Mouse (Mus musculus): ENCODE results near the gene Rb1. TPM values are rescaled to one million over a fixed set of nuclear protein-coding genes. Genes with fewer than 3 reads are reported as not detected.

The Rb1 gene
- polyA plus RNA-seq, 1 experiment from 2014 or later: 51.6 TPM

DNA sequence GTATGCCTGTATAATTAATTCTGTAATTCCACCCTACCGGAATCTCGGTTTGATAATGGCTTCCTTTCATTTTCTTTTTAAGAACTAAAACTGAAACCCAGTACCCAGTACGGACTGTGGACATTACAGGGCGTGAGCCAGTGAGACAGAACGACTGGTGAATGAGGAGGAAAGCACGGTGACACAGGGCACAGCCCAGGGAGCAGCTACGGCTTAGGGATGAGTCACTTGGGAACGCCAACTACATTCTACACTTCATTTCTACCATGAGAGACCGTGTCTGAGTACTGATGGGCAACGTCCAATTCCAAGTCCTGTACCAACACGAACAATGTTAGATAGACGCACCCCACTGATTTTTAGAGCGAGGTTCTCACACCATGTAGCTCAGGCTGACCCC is 43.3 kb upstream of the Rb1 start:
- DNase-seq (ENCODE audit: low spot score): no peak
- Histone ChIP-seq H3K27me3 (ENCODE audit: control insufficient read depth, insufficient read depth, low read length) (no peaks in the 10 kb centered on the region), H3K9me3 (ENCODE audit: control insufficient read depth, low read length) (no peaks in the 10 kb centered on the region), H3K9ac (ENCODE audit: low read length) (no peak overlapping the region), H3K4me2 (ENCODE audit: low read depth) (no peak overlapping the region), H3K4me1 (ENCODE audit: control insufficient read depth, insufficient read depth, low read length) (no peaks in the 10 kb centered on the region), H3K27ac (ENCODE audit: low read depth, low read length) (no peak overlapping the region), H3K36me3 (ENCODE audit: control insufficient read depth, insufficient read depth, low read length) (peaks cover 9% of the 10 kb centered on the region), H3K4me3 (ENCODE audit: low read depth, low read length) (no peak overlapping the region)
- no peak for ATAC-seq (ENCODE audit: insufficient read depth, low FRiP score, low TSS enrichment)
- WGBS: 90% methylated on average over 13 of the region's 13 CpGs

GRCm38 (mm10) chr14:73368221-73368620 is 42.6 kb upstream of the Rb1 start:
- 98% methylated on average over 13 of the region's 13 CpGs for WGBS
- H3K4me1 ChIP-seq (ENCODE audit: control insufficient read depth, insufficient read depth, low read length): no peaks in the 10 kb centered on the region
- no peak for DNase-seq (ENCODE audit: low spot score)
- no peaks in the 10 kb centered on the region for H3K9me3 ChIP-seq (ENCODE audit: control insufficient read depth, low read length)
- no peak overlapping the region for H3K4me2 ChIP-seq (ENCODE audit: low read depth)
- ATAC-seq (ENCODE audit: insufficient read depth, low FRiP score, low TSS enrichment): no peak
- H3K27me3 ChIP-seq (ENCODE audit: control insufficient read depth, insufficient read depth, low read length): no peaks in the 10 kb centered on the region
- peaks cover 14% of the 10 kb centered on the region for H3K36me3 ChIP-seq (ENCODE audit: control insufficient read depth, insufficient read depth, low read length)
- no peak overlapping the region for H3K27ac ChIP-seq (ENCODE audit: low read depth, low read length)
- H3K9ac ChIP-seq (ENCODE audit: low read length): no peak overlapping the region
- no peak overlapping the region for H3K4me3 ChIP-seq (ENCODE audit: low read depth, low read length)

DNA sequence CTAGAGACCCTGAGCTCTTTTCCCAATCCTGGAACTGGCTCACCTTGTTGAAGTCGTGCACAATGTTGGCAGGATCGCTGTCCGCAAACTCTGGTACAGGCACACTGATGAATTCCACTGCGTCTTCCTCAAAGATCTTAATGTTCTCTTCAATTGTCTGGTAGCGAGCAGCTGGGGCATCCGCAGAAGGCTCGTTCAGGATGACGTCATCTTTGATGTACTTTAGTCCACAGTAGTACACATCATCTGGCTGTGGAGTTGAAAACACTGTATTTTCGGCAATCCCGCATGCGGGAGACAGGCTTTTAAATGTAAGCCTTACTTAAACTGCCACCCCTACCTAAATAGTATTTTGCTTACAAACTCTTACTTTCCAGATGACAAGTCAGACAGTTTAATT is 40.7 kb upstream of the Rb1 start:
- Histone ChIP-seq H3K9me3 (ENCODE audit: control insufficient read depth, low read length) (no peaks in the 10 kb centered on the region), H3K27me3 (ENCODE audit: control insufficient read depth, insufficient read depth, low read length) (no peaks in the 10 kb centered on the region), H3K4me2 (ENCODE audit: low read depth) (no peak overlapping the region), H3K27ac (ENCODE audit: low read depth, low read length) (no peak overlapping the region), H3K4me1 (ENCODE audit: control insufficient read depth, insufficient read depth, low read length) (no peaks in the 10 kb centered on the region), H3K9ac (ENCODE audit: low read length) (no peak overlapping the region), H3K4me3 (ENCODE audit: low read depth, low read length) (no peak overlapping the region), H3K36me3 (ENCODE audit: control insufficient read depth, insufficient read depth, low read length) (peaks cover 17% of the 10 kb centered on the region)
- ATAC-seq (ENCODE audit: insufficient read depth, low FRiP score, low TSS enrichment) (no peak), DNase-seq (ENCODE audit: low spot score) (no peak)
- 93% methylated on average over 11 of the region's 11 CpGs for WGBS

DNA sequence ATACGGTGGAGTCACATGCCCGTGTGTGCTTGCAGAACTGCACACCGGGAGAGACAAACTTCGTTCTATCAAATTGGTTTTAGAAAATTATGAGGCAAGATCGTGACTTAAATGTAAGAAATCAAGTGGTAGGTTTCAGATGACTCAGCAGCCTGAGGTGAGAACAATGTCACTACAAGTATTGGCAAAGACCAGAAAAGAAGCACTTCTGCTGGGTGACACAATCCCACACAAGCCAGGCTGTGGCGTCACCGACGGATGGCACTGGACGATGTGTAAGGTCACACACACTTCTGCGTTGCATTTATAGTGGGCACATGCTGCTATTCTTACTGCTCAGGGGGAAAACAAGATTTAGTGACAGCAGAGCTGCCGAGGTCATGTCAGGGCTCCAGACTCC is 38.2 kb upstream of the Rb1 start:
- 94% methylated on average over 11 of the region's 11 CpGs for WGBS
- DNase-seq (ENCODE audit: low spot score): no peak
- no peak for ATAC-seq (ENCODE audit: insufficient read depth, low FRiP score, low TSS enrichment)

DNA sequence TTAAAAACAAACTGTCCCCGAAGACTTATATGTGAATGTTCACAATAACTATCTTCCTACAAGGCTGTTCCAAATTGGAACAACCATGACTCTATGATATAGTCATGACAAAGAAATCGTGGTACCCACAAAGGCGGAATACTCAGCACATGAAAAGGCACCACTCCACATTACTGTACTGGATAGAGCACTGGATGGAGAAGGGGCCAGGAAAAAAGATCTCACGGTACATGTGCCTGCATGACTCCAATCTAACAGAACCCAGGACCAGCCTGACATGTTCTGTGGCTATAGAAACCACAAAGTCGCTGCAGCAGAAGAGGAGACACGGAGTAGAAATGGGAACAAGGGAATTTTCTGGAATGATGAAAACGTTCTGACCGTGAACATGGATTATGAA is 29.1 kb upstream of the Rb1 start:
- H3K9me3 ChIP-seq (ENCODE audit: control insufficient read depth, low read length): no peaks in the 10 kb centered on the region
- H3K27me3 ChIP-seq (ENCODE audit: control insufficient read depth, insufficient read depth, low read length): no peaks in the 10 kb centered on the region
- WGBS: 92% methylated on average over 8 of the region's 8 CpGs
- ATAC-seq (ENCODE audit: insufficient read depth, low FRiP score, low TSS enrichment) (no peak), DNase-seq (ENCODE audit: low spot score) (no peak)
- no peaks in the 10 kb centered on the region for H3K4me1 ChIP-seq (ENCODE audit: control insufficient read depth, insufficient read depth, low read length)
- H3K4me2 ChIP-seq (ENCODE audit: low read depth): no peak overlapping the region
- no peaks in the 10 kb centered on the region; the same call in 1 of the 2 replicates for H3K36me3 ChIP-seq (ENCODE audit: control insufficient read depth, insufficient read depth, low read length)
- H3K9ac ChIP-seq (ENCODE audit: low read length): no peak overlapping the region
- no peak overlapping the region for H3K27ac ChIP-seq (ENCODE audit: low read depth, low read length)
- H3K4me3 ChIP-seq (ENCODE audit: low read depth, low read length): no peak overlapping the region

More for the DNA sequence above, 38.2 kb upstream of the Rb1 start:
- H3K4me3 ChIP-seq (ENCODE audit: low read depth, low read length): no peak overlapping the region
- no peaks in the 10 kb centered on the region for H3K4me1 ChIP-seq (ENCODE audit: control insufficient read depth, insufficient read depth, low read length)
- no peak overlapping the region for H3K4me2 ChIP-seq (ENCODE audit: low read depth)
- H3K9ac ChIP-seq (ENCODE audit: low read length): no peak overlapping the region
- no peaks in the 10 kb centered on the region for H3K9me3 ChIP-seq (ENCODE audit: control insufficient read depth, low read length)
- H3K27me3 ChIP-seq (ENCODE audit: control insufficient read depth, insufficient read depth, low read length): no peaks in the 10 kb centered on the region
- H3K27ac ChIP-seq (ENCODE audit: low read depth, low read length): no peak overlapping the region
- H3K36me3 ChIP-seq (ENCODE audit: control insufficient read depth, insufficient read depth, low read length): peaks cover 15% of the 10 kb centered on the region

DNA sequence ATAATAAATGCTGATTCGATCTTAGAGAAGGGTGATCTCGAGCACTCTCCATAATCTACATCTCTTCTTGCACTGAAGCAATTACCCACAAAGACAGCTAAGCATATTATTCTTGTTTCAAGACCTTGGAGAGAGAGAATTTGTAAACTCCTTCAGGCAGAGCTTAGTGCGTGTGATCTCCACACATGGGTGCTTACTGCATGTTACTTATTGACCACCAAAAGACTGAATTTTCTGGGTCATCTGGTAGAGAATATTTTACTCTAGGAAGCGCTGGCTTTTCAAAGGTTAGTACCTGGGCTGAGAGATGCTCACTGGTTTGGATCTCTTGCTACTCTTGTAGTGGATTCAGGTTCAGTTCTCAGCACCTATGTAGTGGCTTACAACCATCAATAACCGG is 25.5 kb upstream of the Rb1 start:
- 91% methylated on average over 5 of the region's 5 CpGs for WGBS

DNA sequence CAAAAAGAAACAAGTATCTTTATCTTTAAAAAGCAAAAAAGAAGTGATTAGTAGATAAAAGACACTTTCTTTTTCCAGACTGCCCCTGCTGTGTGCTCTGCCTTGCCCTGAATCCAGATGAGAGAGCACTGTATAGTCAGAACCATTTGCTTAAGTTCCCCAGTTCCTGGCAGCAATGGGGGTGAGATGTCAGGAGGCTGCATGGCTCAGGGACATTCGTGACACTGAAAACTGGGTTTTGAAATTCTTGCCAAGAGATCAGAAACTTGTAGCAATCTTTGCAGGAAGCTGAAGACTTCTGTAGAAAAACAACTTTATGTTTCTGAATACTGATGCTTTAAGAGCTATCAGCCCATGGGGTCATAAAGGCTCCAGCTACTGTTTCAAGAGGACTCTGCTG is 24.4 kb upstream of the Rb1 start:
- H3K4me2 ChIP-seq (ENCODE audit: low read depth): no peak overlapping the region
- no peaks in the 10 kb centered on the region for H3K4me1 ChIP-seq (ENCODE audit: control insufficient read depth, insufficient read depth, low read length)
- ATAC-seq (ENCODE audit: insufficient read depth, low FRiP score, low TSS enrichment) (no peak), DNase-seq (ENCODE audit: low spot score) (no peak)
- no peaks in the 10 kb centered on the region for H3K9me3 ChIP-seq (ENCODE audit: control insufficient read depth, low read length)
- no peak overlapping the region for H3K27ac ChIP-seq (ENCODE audit: low read depth, low read length)
- H3K4me3 ChIP-seq (ENCODE audit: low read depth, low read length): no peak overlapping the region
- H3K9ac ChIP-seq (ENCODE audit: low read length): no peak overlapping the region
- H3K36me3 ChIP-seq (ENCODE audit: control insufficient read depth, insufficient read depth, low read length): no peaks in the 10 kb centered on the region
- H3K27me3 ChIP-seq (ENCODE audit: control insufficient read depth, insufficient read depth, low read length): no peaks in the 10 kb centered on the region
- 53% methylated on average over 1 of the region's 1 CpGs for WGBS

More for the DNA sequence above, 25.5 kb upstream of the Rb1 start:
- H3K36me3 ChIP-seq (ENCODE audit: control insufficient read depth, insufficient read depth, low read length): no peaks in the 10 kb centered on the region
- DNase-seq (ENCODE audit: low spot score) (no peak), ATAC-seq (ENCODE audit: insufficient read depth, low FRiP score, low TSS enrichment) (no peak)
- no peak overlapping the region for H3K4me2 ChIP-seq (ENCODE audit: low read depth)
- no peak overlapping the region for H3K4me3 ChIP-seq (ENCODE audit: low read depth, low read length)
- no peaks in the 10 kb centered on the region for H3K9me3 ChIP-seq (ENCODE audit: control insufficient read depth, low read length)
- H3K27me3 ChIP-seq (ENCODE audit: control insufficient read depth, insufficient read depth, low read length): no peaks in the 10 kb centered on the region
- no peak overlapping the region for H3K9ac ChIP-seq (ENCODE audit: low read length)
- no peak overlapping the region for H3K27ac ChIP-seq (ENCODE audit: low read depth, low read length)
- H3K4me1 ChIP-seq (ENCODE audit: control insufficient read depth, insufficient read depth, low read length): no peaks in the 10 kb centered on the region

- Histone ChIP-seq H3K27ac (ENCODE audit: low read depth, low read length) (no peak overlapping the region), H3K4me2 (ENCODE audit: low read depth) (no peak overlapping the region), H3K9ac (ENCODE audit: low read length) (no peak overlapping the region), H3K36me3 (ENCODE audit: control insufficient read depth, insufficient read depth, low read length) (no peaks in the 10 kb centered on the region), H3K4me3 (ENCODE audit: low read depth, low read length) (no peak overlapping the region), H3K9me3 (ENCODE audit: control insufficient read depth, low read length) (no peaks in the 10 kb centered on the region), H3K27me3 (ENCODE audit: control insufficient read depth, insufficient read depth, low read length) (no peaks in the 10 kb centered on the region), H3K4me1 (ENCODE audit: control insufficient read depth, insufficient read depth, low read length) (no peaks in the 10 kb centered on the region)
- DNase-seq (ENCODE audit: low spot score) (no peak), ATAC-seq (ENCODE audit: insufficient read depth, low FRiP score, low TSS enrichment) (no peak)
- WGBS: 72% methylated on average over 7 of the region's 7 CpGs
These were observed 23.5 kb upstream of the Rb1 start for GRCm38 (mm10) chr14:73349061-73349670.

DNA sequence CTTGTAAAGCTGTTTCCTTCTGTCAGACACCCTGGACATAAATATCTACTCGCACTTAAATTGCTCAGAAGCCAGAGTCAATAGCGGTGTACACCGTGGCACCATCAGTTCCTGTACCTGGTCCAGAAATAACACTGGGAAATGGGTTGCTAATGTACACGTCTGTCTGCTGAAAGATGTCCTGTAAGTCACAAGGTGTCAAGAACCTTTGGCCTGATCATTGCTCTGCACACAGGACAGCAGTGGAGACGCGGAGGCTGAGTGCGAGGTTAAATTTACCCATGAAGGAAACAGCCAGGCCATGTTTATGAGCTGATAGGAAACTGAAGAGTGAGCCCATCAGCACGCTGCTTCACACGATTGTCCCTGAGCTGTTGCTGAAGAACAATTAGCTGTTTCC is 21.7 kb upstream of the Rb1 start:
- no peak overlapping the region for H3K4me3 ChIP-seq (ENCODE audit: low read depth, low read length)
- H3K9ac ChIP-seq (ENCODE audit: low read length): no peak overlapping the region
- H3K27me3 ChIP-seq (ENCODE audit: control insufficient read depth, insufficient read depth, low read length): no peaks in the 10 kb centered on the region
- no peak overlapping the region for H3K27ac ChIP-seq (ENCODE audit: low read depth, low read length)
- H3K4me1 ChIP-seq (ENCODE audit: control insufficient read depth, insufficient read depth, low read length): no peaks in the 10 kb centered on the region
- ATAC-seq (ENCODE audit: insufficient read depth, low FRiP score, low TSS enrichment): no peak
- no peaks in the 10 kb centered on the region for H3K9me3 ChIP-seq (ENCODE audit: control insufficient read depth, low read length)
- no peak for DNase-seq (ENCODE audit: low spot score)
- no peaks in the 10 kb centered on the region for H3K36me3 ChIP-seq (ENCODE audit: control insufficient read depth, insufficient read depth, low read length)
- no peak overlapping the region for H3K4me2 ChIP-seq (ENCODE audit: low read depth)
- 89% methylated on average over 9 of the region's 9 CpGs for WGBS
